Mouse (Mus musculus) limb, embryonic 10.5 days (tissue): ENCODE results near the gene Cyth3. TPM values are rescaled to one million over a fixed set of nuclear protein-coding genes. Genes with fewer than 3 reads are reported as not detected.

Experiments
- DNase-seq: peaks from one replicate; pipeline ENCODE4 v3.0.0-alpha.2; 2017; ENCODE audit warnings: low spot score
- H3K27ac ChIP-seq: fragments of 300-500 bp; sonication (generic); 2 replicates; pipeline ENCODE4 v1.5.1; 2016; ENCODE audit warnings: mild to moderate bottlenecking
- H3K27me3 ChIP-seq: fragments of 300-500 bp; sonication (generic); 2 replicates; pipeline ENCODE4 v1.6.1; 2016; ENCODE audit warnings: low read depth, mild to moderate bottlenecking; ENCODE audit not compliant: poor library complexity, severe bottlenecking
- H3K36me3 ChIP-seq: fragments of 300-500 bp; sonication (generic); 2 replicates; pipeline ENCODE4 v1.6.1; 2016; ENCODE audit warnings: mild to moderate bottlenecking, moderate library complexity
- H3K4me1 ChIP-seq: fragments of 300-500 bp; sonication (generic); 2 replicates; pipeline ENCODE4 v1.6.1; 2016
- H3K4me3 ChIP-seq: fragments of 300-500 bp; sonication (generic); 2 replicates; pipeline ENCODE4 v1.5.1; 2016; ENCODE audit warnings: mild to moderate bottlenecking, moderate library complexity
- H3K9me3 ChIP-seq: fragments of 300-500 bp; sonication (generic); replicated peaks from 2 replicates; pipeline ENCODE4 v1.6.1; 2016; ENCODE audit warnings: mild to moderate bottlenecking
- WGBS: fragments of 180-500 bp; shearing (Covaris S2); methylation state at CpG from one replicate; pipeline ENCODE4 v1.1.7; 2016; 5-methylcytosine and 5-hydroxymethylcytosine counted together
- polyA plus RNA-seq: library from polyadenylated mRNA; unstranded; fragments of >200 nt; fragmentation: Nextera tagmentation; extraction: Ambion mirVana; gene quantifications from 2 replicates; pipeline ENCODE4 v1.2.1, GENCODE M21; 2016

The Cyth3 gene
- 47.5 and 59.2 TPM in 2 replicates for polyA plus RNA-seq

- Histone ChIP-seq H3K36me3 (no peaks in the 10 kb centered on the region), H3K9me3 (no peaks in the 10 kb centered on the region), H3K27me3 (no peaks in the 10 kb centered on the region), H3K4me3 (peak within 1 kb of the TSS; percentile 76), H3K27ac (peak within 1 kb of the TSS; percentile 95), H3K4me1 (peaks cover 80% of the 10 kb centered on the region)
- DNase-seq, result peak; percentile 98
- WGBS, result 9% methylated on average over 46 of the region's 46 CpGs
Observed at GRCm38 (mm10) chr5:143621893-143622622, at the start of gene Cyth3. Cyth3 (plus strand) TSS chr5:143622447.

DNA sequence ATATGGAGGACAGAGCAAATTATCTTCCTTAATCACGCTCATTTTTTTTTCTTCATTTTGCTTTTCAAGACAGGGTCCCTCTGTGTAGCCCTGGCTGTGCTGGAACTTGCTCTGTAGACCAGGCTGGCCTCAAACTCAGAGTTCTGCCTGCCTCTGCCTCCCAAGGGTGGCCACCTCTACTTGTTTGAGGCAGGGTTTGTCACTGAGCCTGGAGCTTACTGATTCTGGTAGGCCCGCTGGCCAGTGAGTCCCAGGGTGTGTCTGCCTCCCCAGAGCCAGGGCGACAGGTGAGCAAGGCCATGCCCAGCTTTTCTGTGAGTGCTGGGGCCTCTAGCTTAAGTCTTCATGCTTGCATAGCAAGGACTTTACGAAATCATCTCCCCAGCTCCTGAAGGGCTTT lies 49.2 kb upstream of the Cyth3 start:
- DNase-seq, result no peak
- H3K27me3 ChIP-seq, result no peaks in the 10 kb centered on the region
- H3K27ac ChIP-seq, result no peak overlapping the region
- no peaks in the 10 kb centered on the region for H3K36me3 ChIP-seq
- H3K9me3 ChIP-seq, result no peaks in the 10 kb centered on the region
- 93% methylated on average over 4 of the region's 4 CpGs for WGBS
- no peak overlapping the region for H3K4me3 ChIP-seq
- no peaks in the 10 kb centered on the region for H3K4me1 ChIP-seq

DNA sequence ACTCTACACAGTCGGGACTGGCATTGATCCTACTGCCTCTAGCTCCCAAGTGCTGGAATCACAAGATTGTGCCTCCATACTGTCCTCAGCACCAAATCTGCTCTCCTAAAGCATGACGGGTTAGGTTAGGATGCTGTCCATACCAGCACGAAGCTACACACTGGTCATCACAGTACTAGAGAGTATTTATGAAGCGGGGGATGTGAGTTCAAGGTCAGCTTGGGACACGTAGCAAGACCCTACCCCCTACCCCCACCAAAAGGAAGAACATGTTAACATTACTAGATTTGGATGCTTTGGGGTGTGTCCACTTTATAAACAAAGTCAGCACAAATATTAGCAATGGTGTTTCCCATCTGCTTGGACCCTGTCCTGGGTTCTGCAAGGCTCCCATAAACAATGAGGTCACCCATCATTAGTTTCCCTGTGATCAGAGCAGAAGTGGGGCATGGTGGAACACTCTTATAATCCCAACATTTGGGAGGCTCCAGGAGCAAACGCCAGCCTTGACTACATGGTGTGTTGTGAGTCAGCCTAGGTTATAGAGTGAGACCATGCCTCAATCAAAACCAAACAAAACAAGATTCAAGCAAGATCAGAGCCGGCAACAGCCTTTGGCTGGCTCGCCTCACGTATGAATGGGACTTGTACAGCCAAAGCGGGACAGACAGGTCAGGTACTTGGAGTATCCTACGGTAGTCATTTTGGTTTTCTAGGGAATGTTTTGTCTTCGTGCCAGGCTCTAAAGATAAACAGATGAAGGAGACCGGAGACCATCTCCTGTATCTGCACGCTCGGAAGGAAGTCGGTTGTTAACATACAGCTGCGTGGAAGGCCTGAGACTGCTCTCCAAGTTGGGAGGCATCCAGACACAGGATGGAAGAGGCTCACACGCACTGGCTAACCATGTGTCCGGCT lies 47.7 kb upstream of the Cyth3 start:
- 88% methylated on average over 19 of the region's 19 CpGs for WGBS
- H3K36me3 ChIP-seq, result no peaks in the 10 kb centered on the region
- H3K9me3 ChIP-seq, result no peaks in the 10 kb centered on the region
- H3K4me3 ChIP-seq, result no peak overlapping the region
- no peak for DNase-seq
- H3K4me1 ChIP-seq, result no peaks in the 10 kb centered on the region
- no peak overlapping the region for H3K27ac ChIP-seq
- H3K27me3 ChIP-seq, result no peaks in the 10 kb centered on the region

- no peaks in the 10 kb centered on the region for H3K27me3 ChIP-seq
- H3K9me3 ChIP-seq, result no peaks in the 10 kb centered on the region
- H3K27ac ChIP-seq, result no peak overlapping the region
- H3K36me3 ChIP-seq, result no peaks in the 10 kb centered on the region
- no peak for DNase-seq
- H3K4me1 ChIP-seq, result no peaks in the 10 kb centered on the region
- H3K4me3 ChIP-seq, result no peak overlapping the region
- 90% methylated on average over 10 of the region's 10 CpGs for WGBS
Observed at GRCm38 (mm10) chr5:143579537-143580203, 42.6 kb upstream of the Cyth3 start.

- no peaks in the 10 kb centered on the region for H3K4me1 ChIP-seq
- WGBS, result 96% methylated on average over 2 of the region's 2 CpGs
- H3K4me3 ChIP-seq, result no peak overlapping the region
- H3K9me3 ChIP-seq, result no peaks in the 10 kb centered on the region
- no peaks in the 10 kb centered on the region for H3K27me3 ChIP-seq
- H3K36me3 ChIP-seq, result no peaks in the 10 kb centered on the region
- H3K27ac ChIP-seq, result no peak overlapping the region
- DNase-seq, result no peak
Observed at GRCm38 (mm10) chr5:143580982-143581381, 41.3 kb upstream of the Cyth3 start.

- no peak for DNase-seq
- Histone ChIP-seq H3K4me1 (no peaks in the 10 kb centered on the region), H3K4me3 (no peak overlapping the region), H3K27me3 (no peaks in the 10 kb centered on the region), H3K27ac (no peak overlapping the region), H3K36me3 (no peaks in the 10 kb centered on the region), H3K9me3 (no peaks in the 10 kb centered on the region)
- WGBS, result 88% methylated on average over 8 of the region's 8 CpGs
Observed at GRCm38 (mm10) chr5:143581874-143582273, 40.4 kb upstream of the Cyth3 start.

GRCm38 (mm10) chr5:143583081-143583480 lies 39.2 kb upstream of the Cyth3 start:
- Histone ChIP-seq H3K4me3 (no peak overlapping the region), H3K36me3 (no peaks in the 10 kb centered on the region), H3K27ac (no peak overlapping the region), H3K4me1 (no peaks in the 10 kb centered on the region), H3K9me3 (no peaks in the 10 kb centered on the region), H3K27me3 (no peaks in the 10 kb centered on the region)
- no peak for DNase-seq
- 94% methylated on average over 10 of the region's 10 CpGs for WGBS

DNA sequence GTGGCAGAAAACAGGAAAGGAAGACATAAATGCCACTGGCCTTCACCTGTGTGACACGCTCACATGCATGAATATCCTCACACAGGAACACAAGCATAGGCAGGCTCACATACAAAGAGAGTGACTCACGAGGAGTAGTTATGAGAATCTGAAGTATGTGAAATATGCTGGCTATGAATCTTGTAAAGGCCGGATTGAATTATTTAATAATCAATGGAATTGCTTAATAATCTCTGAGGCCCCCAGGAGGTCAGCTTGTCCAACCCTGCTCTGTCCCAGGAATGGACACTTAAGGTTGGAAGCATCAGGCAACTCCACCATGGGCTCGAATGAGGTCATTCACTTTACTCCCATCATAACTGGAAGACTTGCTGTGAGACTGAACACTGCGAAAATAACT lies 37.3 kb upstream of the Cyth3 start:
- Histone ChIP-seq H3K27me3 (no peaks in the 10 kb centered on the region), H3K4me1 (peaks cover 8% of the 10 kb centered on the region), H3K4me3 (no peak overlapping the region), H3K36me3 (no peaks in the 10 kb centered on the region), H3K27ac (no peak overlapping the region), H3K9me3 (no peaks in the 10 kb centered on the region)
- DNase-seq, result no peak
- WGBS, result 90% methylated on average over 5 of the region's 5 CpGs

- H3K27ac ChIP-seq, result no peak overlapping the region
Observed at GRCm38 (mm10) chr5:143586386-143586785, 35.9 kb upstream of the Cyth3 start.

DNA sequence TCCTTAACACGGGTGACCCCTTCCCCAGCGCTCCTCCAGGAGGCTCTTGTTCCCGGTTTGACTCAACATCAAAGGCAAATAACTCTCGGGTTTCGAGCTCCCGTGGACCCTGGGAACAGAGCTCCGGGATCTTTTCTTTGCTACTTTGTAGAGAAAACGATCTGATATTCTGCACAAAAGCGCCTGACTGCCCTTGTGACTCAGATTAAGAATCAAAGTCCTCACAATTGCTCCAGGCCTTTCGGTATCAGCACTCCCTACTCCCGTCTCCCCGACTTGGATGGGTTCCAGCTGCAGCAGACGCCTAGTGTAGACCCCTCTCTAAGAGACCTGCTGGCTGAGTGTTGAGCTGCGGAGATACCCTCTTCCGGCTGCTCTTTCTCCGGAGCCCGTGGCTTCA lies 33.1 kb upstream of the Cyth3 start:
- WGBS, result 63% methylated on average over 17 of the region's 17 CpGs
- Histone ChIP-seq H3K27ac (0 out of 2 replicates have a peak overlapping the region, but pooled peaks have one; percentile 26), H3K4me1 (peaks cover 8% of the 10 kb centered on the region), H3K36me3 (no peaks in the 10 kb centered on the region), H3K9me3 (no peaks in the 10 kb centered on the region), H3K27me3 (no peaks in the 10 kb centered on the region), H3K4me3 (no peak overlapping the region)
- DNase-seq, result no peak

More at GRCm38 (mm10) chr5:143586386-143586785, 35.9 kb upstream of the Cyth3 start:
- no peaks in the 10 kb centered on the region for H3K36me3 ChIP-seq
- no peaks in the 10 kb centered on the region for H3K27me3 ChIP-seq
- no peak for DNase-seq
- no peak overlapping the region for H3K4me3 ChIP-seq
- 94% methylated on average over 8 of the region's 8 CpGs for WGBS
- peaks cover 8% of the 10 kb centered on the region for H3K4me1 ChIP-seq
- no peaks in the 10 kb centered on the region for H3K9me3 ChIP-seq

- no peak overlapping the region for H3K4me3 ChIP-seq
- no peaks in the 10 kb centered on the region for H3K9me3 ChIP-seq
- DNase-seq, result no peak
- 72% methylated on average over 5 of the region's 5 CpGs for WGBS
- H3K27ac ChIP-seq, result no peak overlapping the region
- peaks cover 8% of the 10 kb centered on the region for H3K4me1 ChIP-seq
- H3K27me3 ChIP-seq, result no peaks in the 10 kb centered on the region
- H3K36me3 ChIP-seq, result no peaks in the 10 kb centered on the region
Observed at GRCm38 (mm10) chr5:143592926-143593325, 29.3 kb upstream of the Cyth3 start.

- H3K27ac ChIP-seq, result no peak overlapping the region
- no peaks in the 10 kb centered on the region for H3K9me3 ChIP-seq
- no peaks in the 10 kb centered on the region for H3K27me3 ChIP-seq
- no peak for DNase-seq
- H3K4me1 ChIP-seq, result peaks cover 8% of the 10 kb centered on the region
- WGBS, result 92% methylated on average over 11 of the region's 11 CpGs
- H3K4me3 ChIP-seq, result no peak overlapping the region
- no peaks in the 10 kb centered on the region for H3K36me3 ChIP-seq
Observed at GRCm38 (mm10) chr5:143593563-143594146, 28.6 kb upstream of the Cyth3 start.
